Mouse (Mus musculus): Measurements from ENCODE around the gene Itgb7. TPM values are rescaled to one million over a fixed set of nuclear protein-coding genes. Genes with fewer than 3 reads are reported as not detected.
A peak's percentile ranks its signal among the peaks of the same experiment; 100 is the strongest.
"Not testable (repeated sequence)": the region's sequence is repeated elsewhere in the genome, so short reads cannot be mapped to it uniquely, and the experiment has no call there.

Itgb7 gene
- total and polyA plus RNA-seq, 3 experiments, result 7.4 to 15.2 TPM; not detected in 1

DNA sequence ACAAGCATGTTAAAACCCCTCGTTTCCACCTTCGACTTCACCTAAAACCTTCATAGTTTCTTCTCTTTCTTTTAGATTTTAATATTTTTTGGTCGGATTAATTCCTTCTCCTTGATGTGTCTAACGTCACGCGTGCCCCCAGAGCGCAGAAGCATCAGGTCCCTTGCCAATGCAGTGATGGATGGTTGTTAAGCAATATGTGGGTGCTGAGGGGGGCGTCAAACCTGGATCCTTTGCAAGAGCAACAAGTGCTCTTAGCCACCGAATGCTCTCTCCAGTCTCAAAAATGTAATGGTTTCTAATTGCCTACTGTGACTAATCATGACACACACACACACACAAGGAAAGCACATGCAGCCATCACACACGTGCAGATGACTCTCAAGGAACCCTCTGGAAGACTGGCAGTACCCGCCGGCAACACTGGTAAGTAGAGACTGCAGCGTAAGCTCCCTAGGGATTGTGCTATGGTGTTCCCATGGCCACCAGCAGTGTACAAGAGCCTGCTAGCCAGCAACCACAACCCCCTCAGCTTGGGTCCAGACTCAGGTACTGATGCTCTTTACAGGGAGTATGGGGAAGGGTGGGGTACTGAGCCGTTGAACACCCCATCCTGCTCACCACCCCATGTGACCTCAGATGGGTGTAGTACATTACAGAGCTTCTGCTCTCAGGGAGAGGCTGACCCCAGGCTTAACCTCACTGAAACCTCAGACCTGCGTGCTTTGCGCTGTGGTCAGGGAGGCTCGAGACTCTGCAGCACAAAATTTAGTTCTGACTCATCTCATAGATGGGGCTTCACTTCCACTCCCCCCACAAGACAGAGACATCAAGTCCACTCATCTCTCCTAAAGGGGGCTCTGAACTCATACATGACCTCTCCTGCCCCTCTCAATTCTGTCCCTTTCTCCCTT, 1.1 kb downstream of the Itgb7 start:
- no peak overlapping the region for H3K9ac ChIP-seq (ENCODE audit: control insufficient read depth, low read depth, low read length, poor library complexity, severe bottlenecking)
- TF ChIP-seq USF1 (IDR thresholded peaks at IDR 0.05; ENCODE audit: low read depth, low read length) (peak; percentile 20; the same call in 1 of the 2 replicates), MYC (IDR thresholded peaks at IDR 0.05; ENCODE audit: low read depth, low read length) (no peak), KAT2A (conservative IDR thresholded peaks at IDR 0.05; ENCODE audit: low read depth, low read length) (no peak), SMC3 (IDR thresholded peaks at IDR 0.05; ENCODE audit: low read depth, low read length) (no peak), ETS1 (IDR thresholded peaks at IDR 0.05; ENCODE audit: low read depth, low read length) (no peak), NRF1 (IDR thresholded peaks at IDR 0.05; ENCODE audit: insufficient read depth, low read depth, low read length, poor library complexity, severe bottlenecking) (no peak), RAD21 (IDR thresholded peaks at IDR 0.05; ENCODE audit: low read depth, low read length) (no peak)
- H3K4me3 ChIP-seq (ENCODE audit: control insufficient read depth in 1 of 2, insufficient read depth in 1 of 2, low read depth in 2 of 2, low read length in 2 of 2), result no peak overlapping the region
- no peak overlapping the region for H3K27ac ChIP-seq (ENCODE audit: control insufficient read depth, low read depth, low read length)
- no peaks in the 10 kb centered on the region for H3K79me2 ChIP-seq (ENCODE audit: control insufficient read depth, insufficient read depth, low read length, poor library complexity)
- no peak for DNase-seq (ENCODE audit: low read depth, low spot score)
- peaks cover 0 to 25% of the 10 kb centered on the region in 2 experiments; a peak in 2 of 4 replicates for H3K36me3 ChIP-seq (ENCODE audit: control insufficient read depth in 1 of 2, insufficient read depth in 2 of 2, low read length in 2 of 2)
- no peaks in the 10 kb centered on the region for H3K27me3 ChIP-seq (ENCODE audit: control insufficient read depth in 1 of 2, insufficient read depth in 2 of 2, low read length in 2 of 2)
- H3K9me3 ChIP-seq (replicated peaks; ENCODE audit: insufficient read depth, low read length), result no peaks in the 10 kb centered on the region
- peaks cover 22 to 48% of the 10 kb centered on the region in 2 experiments for H3K4me1 ChIP-seq (ENCODE audit: control insufficient read depth in 1 of 2, insufficient read depth in 2 of 2, low read length in 2 of 2)

- H3K9me3 ChIP-seq (replicated peaks; ENCODE audit: insufficient read depth, low read length); DNase-seq (ENCODE audit: low read depth, low spot score); H3K9ac ChIP-seq (ENCODE audit: control insufficient read depth, low read depth, low read length, poor library complexity, severe bottlenecking); H3K4me3 ChIP-seq (ENCODE audit: control insufficient read depth in 1 of 2, insufficient read depth in 1 of 2, low read depth in 2 of 2, low read length in 2 of 2); H3K79me2 ChIP-seq (ENCODE audit: control insufficient read depth, insufficient read depth, low read length, poor library complexity); H3K27me3 ChIP-seq (ENCODE audit: control insufficient read depth in 1 of 2, insufficient read depth in 2 of 2, low read length in 2 of 2): not testable (repeated sequence)
- Histone ChIP-seq H3K27ac (ENCODE audit: control insufficient read depth, low read depth, low read length) (peak overlapping the region; percentile 30; the same call in 1 of the 2 replicates), H3K36me3 (ENCODE audit: control insufficient read depth in 1 of 2, insufficient read depth in 2 of 2, low read length in 2 of 2) (peaks cover 0 to 14% of the 10 kb centered on the region in 2 experiments; a peak in 2 of 4 replicates), H3K4me1 (ENCODE audit: control insufficient read depth in 1 of 2, insufficient read depth in 2 of 2, low read length in 2 of 2) (peaks cover 8 to 27% of the 10 kb centered on the region in 2 experiments)
- TF ChIP-seq TBP (IDR thresholded peaks at IDR 0.05; ENCODE audit: low read depth, low read length), result peak; percentile 82
- TF ChIP-seq ZNF384 (IDR thresholded peaks at IDR 0.05; ENCODE audit: low read depth, low read length), result peak; percentile 75; the same call in 1 of the 2 replicates
- TF ChIP-seq MYC (IDR thresholded peaks at IDR 0.05; ENCODE audit: low read depth, low read length), result 0 out of 2 replicates have a peak, but pooled peaks have one; percentile 42
Measured at GRCm38 (mm10) chr15:102225619-102226018, 6.1 kb downstream of the Itgb7 start.

GRCm38 (mm10) chr15:102224992-102225617, 6.6 kb downstream of the Itgb7 start:
- peaks cover 0 to 14% of the 10 kb centered on the region in 2 experiments; a peak in 2 of 4 replicates for H3K36me3 ChIP-seq (ENCODE audit: control insufficient read depth in 1 of 2, insufficient read depth in 2 of 2, low read length in 2 of 2)
- H3K27me3 ChIP-seq (ENCODE audit: control insufficient read depth in 1 of 2, insufficient read depth in 2 of 2, low read length in 2 of 2), result no peaks in the 10 kb centered on the region
- peak overlapping the region in 1 of 2 experiments; percentile 0; a peak in 1 of 4 replicates for H3K4me3 ChIP-seq (ENCODE audit: control insufficient read depth in 1 of 2, insufficient read depth in 1 of 2, low read depth in 2 of 2, low read length in 2 of 2)
- no peaks in the 10 kb centered on the region for H3K79me2 ChIP-seq (ENCODE audit: control insufficient read depth, insufficient read depth, low read length, poor library complexity)
- DNase-seq (ENCODE audit: low read depth, low spot score), result peak; percentile 95
- peak overlapping the region; percentile 4 for H3K27ac ChIP-seq (ENCODE audit: control insufficient read depth, low read depth, low read length)
- peaks cover 8 to 25% of the 10 kb centered on the region in 2 experiments for H3K4me1 ChIP-seq (ENCODE audit: control insufficient read depth in 1 of 2, insufficient read depth in 2 of 2, low read length in 2 of 2)
- no peak overlapping the region for H3K9ac ChIP-seq (ENCODE audit: control insufficient read depth, low read depth, low read length, poor library complexity, severe bottlenecking)
- no peaks in the 10 kb centered on the region for H3K9me3 ChIP-seq (replicated peaks; ENCODE audit: insufficient read depth, low read length)
- TF ChIP-seq TAL1 (IDR thresholded peaks at IDR 0.05; ENCODE audit: low read length) (peak; percentile 85), MAX (IDR thresholded peaks at IDR 0.05; ENCODE audit: low read length) (peak; percentile 59; the same call in 1 of the 2 replicates), E2F4 (IDR thresholded peaks at IDR 0.05; ENCODE audit: borderline replicate concordance, low read depth, low read length) (no peak), ZMIZ1 (IDR thresholded peaks at IDR 0.05; ENCODE audit: low read depth, low read length) (no peak), RCOR1 (IDR thresholded peaks at IDR 0.05; ENCODE audit: low read depth, low read length) (peak; percentile 79; the same call in 1 of the 2 replicates), EP300 (IDR thresholded peaks at IDR 0.05; ENCODE audit: low read depth in 1 of 2, low read length in 2 of 2) (peak; percentile 81 to 84; a peak in 3 of 4 replicates), ELF1 (IDR thresholded peaks at IDR 0.05; ENCODE audit: low read depth, low read length) (peak; percentile 55; the same call in 1 of the 2 replicates), CHD1 (IDR thresholded peaks at IDR 0.05; ENCODE audit: low read depth, low read length) (no peak), JUND (IDR thresholded peaks at IDR 0.05; ENCODE audit: low read depth, low read length) (no peak), ETS1 (IDR thresholded peaks at IDR 0.05; ENCODE audit: low read depth, low read length) (peak; percentile 97), NRF1 (IDR thresholded peaks at IDR 0.05; ENCODE audit: insufficient read depth, low read depth, low read length, poor library complexity, severe bottlenecking) (peak; percentile 52; the same call in 1 of the 2 replicates), SIN3A (IDR thresholded peaks at IDR 0.05; ENCODE audit: low read length) (peak; percentile 96), ZNF384 (IDR thresholded peaks at IDR 0.05; ENCODE audit: low read depth, low read length) (peak; percentile 97), HCFC1 (IDR thresholded peaks at IDR 0.05; ENCODE audit: low read depth, low read length) (peak; percentile 69; the same call in 1 of the 2 replicates), POLR2A (IDR thresholded peaks at IDR 0.05; ENCODE audit: control insufficient read depth in 1 of 2, insufficient read depth in 1 of 2, low read depth in 1 of 2, low read length in 2 of 2, poor library complexity in 1 of 2) (no peak), MXI1 (IDR thresholded peaks at IDR 0.05; ENCODE audit: low read depth, low read length) (peak; percentile 82)

All from MEL (cell line).